8 mouse cellular contexts compared by ENCODE assay signal in genomic region chr17:40879924-40880691, GRCm38 (mm10). TPM values are rescaled to one million over a fixed set of nuclear protein-coding genes. Genes with fewer than 3 reads are reported as not detected.
A peak's percentile ranks its signal among the peaks of the same experiment; 100 is the strongest.
DNase-seq lines count a peak whose midpoint lies in the region; ATAC-seq lines count a peak whose summit lies in the region.

Gene 9130008F23Rik (minus strand): TSS chr17:40880559.

- DNase-seq in right cerebral cortex, postnatal 10 days (ENCODE audit: low spot score in 2 of 2): peak; percentile 22 to 26
- DNase-seq in right cerebral cortex, postnatal 36 days (ENCODE audit: low spot score in 2 of 2): no peak
- DNase-seq in gastrocnemius, postnatal 36 days: peak; percentile 15 to 41
- DNase-seq in neural tube, embryonic 11.5 days (ENCODE audit: low spot score): peak; percentile 61
- peak; percentile 80 for DNase-seq in urinary bladder, postnatal 14 days (ENCODE audit: low spot score)

- WGBS in liver, embryonic 15.5 days (ENCODE audit: insufficient replicate concordance): under 1% methylated on average over 40 of the region's 40 CpGs
- WGBS in neural tube, embryonic 11.5 days: under 1% methylated on average over 40 of the region's 40 CpGs

- peaks cover 29% of the 10 kb centered on the region for H3K4me1 ChIP-seq in liver, embryonic 15.5 days (replicated peaks)
- no peaks in the 10 kb centered on the region for H3K4me1 ChIP-seq in neural tube, embryonic 11.5 days (ENCODE audit: control insufficient read depth, insufficient read depth, low read length)

- peak; percentile 71 for ATAC-seq in common myeloid progenitor, adult 5-6 weeks (replicated peaks; ENCODE audit: low read depth, poor library complexity, severe bottlenecking)
- ATAC-seq in inflammation-experienced regulatory T-cells, adult 6 months: peak; percentile 21
- ATAC-seq in liver, embryonic 15.5 days (ENCODE audit: insufficient read depth): peak; percentile 87
- ATAC-seq in neural tube, embryonic 11.5 days (ENCODE audit: insufficient read depth, low FRiP score, low TSS enrichment): peak; percentile 79

- H3K36me3 ChIP-seq in liver, embryonic 15.5 days (replicated peaks): no peaks in the 10 kb centered on the region
- H3K36me3 ChIP-seq in neural tube, embryonic 11.5 days (ENCODE audit: control insufficient read depth, insufficient read depth, low read length): no peaks in the 10 kb centered on the region

- H3K9ac ChIP-seq in liver, embryonic 15.5 days: peak within 1 kb of the TSS; percentile 63
- H3K9ac ChIP-seq in neural tube, embryonic 11.5 days (ENCODE audit: low read length): peak within 1 kb of the TSS; percentile 70

- H3K4me2 ChIP-seq in liver, embryonic 15.5 days: peak within 1 kb of the TSS; percentile 86
- peak within 1 kb of the TSS; percentile 90 for H3K4me2 ChIP-seq in neural tube, embryonic 11.5 days (ENCODE audit: low read depth)

- no peaks in the 10 kb centered on the region for H3K9me3 ChIP-seq in liver, embryonic 15.5 days (replicated peaks)
- no peaks in the 10 kb centered on the region for H3K9me3 ChIP-seq in neural tube, embryonic 11.5 days (ENCODE audit: control insufficient read depth, low read length)

- H3K27ac ChIP-seq in liver, embryonic 15.5 days (replicated peaks): no peak within 1 kb of the TSS; the same call in 1 of the 2 replicates
- no peak within 1 kb of the TSS for H3K27ac ChIP-seq in neural tube, embryonic 11.5 days (ENCODE audit: low read depth, low read length)

- intact Hi-C loops in gastrocnemius, postnatal 36 days (cut with DNase I): no loop called here

- H3K27me3 ChIP-seq in liver, embryonic 15.5 days: no peaks in the 10 kb centered on the region
- H3K27me3 ChIP-seq in neural tube, embryonic 11.5 days (ENCODE audit: control insufficient read depth, insufficient read depth, low read length): no peaks in the 10 kb centered on the region; the same call in 1 of the 2 replicates

- H3K4me3 ChIP-seq in liver, embryonic 15.5 days (replicated peaks): peak within 1 kb of the TSS; percentile 76
- peak within 1 kb of the TSS; percentile 50 for H3K4me3 ChIP-seq in neural tube, embryonic 11.5 days (ENCODE audit: low read depth, low read length)

RNA-seq across cellular contexts. Expression of gene 9130008F23Rik, which starts in this region (rescaled TPM):
- total RNA-seq in common myeloid progenitor, adult 5-6 weeks (2017): 5.7 and 6.2 TPM in 2 replicates
- under 1 TPM in 1 of 2 experiments, not detected in 1; 0.23 TPM for total RNA-seq in gastrocnemius, postnatal 36 days (2021)
- 1 to 10 TPM in 1 of 3 experiments, not detected in 2; 1.8 TPM for polyA plus RNA-seq in inflammation-experienced regulatory T-cells, adult 6 months (2017; shearing (Covaris generic))
- polyA plus RNA-seq in liver, embryonic 15.5 days (2015; fragmentation: Nextera tagmentation; extraction: Ambion mirVana): 0.20 TPM in 2 replicates
- 0.91 and 0.93 TPM in 2 replicates for polyA plus RNA-seq in neural tube, embryonic 11.5 days (2014; fragmentation: Nextera tagmentation; extraction: Ambion mirVana)

Comparison
In these comparisons a context has a peak if more than half of its experiments do, and no peak if none do; other contexts are left out.
1. DNase-seq: peak in right cerebral cortex, postnatal 10 days (2 of 2) and urinary bladder, postnatal 14 days (single experiment); none in right cerebral cortex, postnatal 36 days (0 of 2).
2. Peak in DNase-seq in gastrocnemius, postnatal 36 days; RNA of the gene not detected or under 1 TPM.
3. Peak in ATAC-seq, H3K4me3 ChIP-seq, H3K9ac ChIP-seq and H3K4me2 ChIP-seq in liver, embryonic 15.5 days; RNA of the gene not detected or under 1 TPM.
4. Peak in DNase-seq, ATAC-seq, H3K4me3 ChIP-seq, H3K9ac ChIP-seq and H3K4me2 ChIP-seq in neural tube, embryonic 11.5 days; RNA of the gene not detected or under 1 TPM.
5. ATAC-seq: peak in every context shown above with its lines; median percentile 87 in liver, embryonic 15.5 days; 79 in neural tube, embryonic 11.5 days; 71 in common myeloid progenitor, adult 5-6 weeks; 21 in inflammation-experienced regulatory T-cells, adult 6 months.